Mouse (Mus musculus) urinary bladder, adult 2 months (tissue): ENCODE measurements around the gene Cdc25b. TPM values are rescaled to one million over a fixed set of nuclear protein-coding genes. Genes with fewer than 3 reads are reported as not detected.
"Not testable (repeated sequence)": the region's sequence is repeated elsewhere in the genome, so short reads cannot be mapped to it uniquely, and the experiment has no call there.

Source experiments
- DNase-seq: peaks from one replicate; pipeline ENCODE4 v3.0.0; 2022; ENCODE audit warnings: low spot score
- polyA plus RNA-seq: library from polyadenylated mRNA; depleted of rRNA; stranded (reverse); fragments of >200 nt; gene quantifications from 2 replicates; pipeline ENCODE4 v1.2.3, GENCODE M21; 2012

Gene Cdc25b
- polyA plus RNA-seq, 1 experiment = 38.9 TPM

DNA sequence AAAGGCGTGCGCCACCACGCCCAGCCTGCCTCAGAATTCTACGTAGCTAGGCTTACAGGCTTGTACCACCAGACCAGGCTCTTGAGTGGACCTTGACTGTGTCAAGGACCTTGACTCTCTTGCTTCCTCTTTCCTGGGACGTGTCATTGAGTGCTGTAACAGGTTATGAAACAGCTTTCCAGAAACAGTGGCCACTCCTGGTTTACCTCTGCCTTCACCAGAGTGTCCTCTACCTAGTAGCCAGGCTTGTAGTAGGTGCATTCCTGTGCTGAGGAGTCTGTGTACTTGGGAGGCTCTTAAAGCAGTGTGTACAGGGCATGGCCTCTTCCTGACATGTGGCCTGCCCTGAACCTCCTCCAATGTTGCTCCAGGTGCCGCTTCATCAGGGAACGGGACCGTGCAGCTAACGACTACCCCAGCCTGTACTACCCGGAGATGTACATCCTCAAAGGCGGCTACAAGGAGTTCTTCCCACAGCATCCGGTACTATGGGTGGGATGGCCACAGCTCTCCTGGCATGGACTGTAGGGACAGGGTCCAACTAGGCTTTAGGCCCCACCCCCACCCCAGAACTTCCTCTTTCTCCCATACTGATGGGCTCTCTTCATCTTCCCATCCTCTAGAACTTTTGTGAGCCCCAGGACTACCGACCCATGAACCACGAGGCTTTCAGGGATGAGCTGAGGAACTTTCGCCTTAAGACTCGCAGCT, 10.0 kb downstream of the Cdc25b start:
- no peak for DNase-seq

DNA sequence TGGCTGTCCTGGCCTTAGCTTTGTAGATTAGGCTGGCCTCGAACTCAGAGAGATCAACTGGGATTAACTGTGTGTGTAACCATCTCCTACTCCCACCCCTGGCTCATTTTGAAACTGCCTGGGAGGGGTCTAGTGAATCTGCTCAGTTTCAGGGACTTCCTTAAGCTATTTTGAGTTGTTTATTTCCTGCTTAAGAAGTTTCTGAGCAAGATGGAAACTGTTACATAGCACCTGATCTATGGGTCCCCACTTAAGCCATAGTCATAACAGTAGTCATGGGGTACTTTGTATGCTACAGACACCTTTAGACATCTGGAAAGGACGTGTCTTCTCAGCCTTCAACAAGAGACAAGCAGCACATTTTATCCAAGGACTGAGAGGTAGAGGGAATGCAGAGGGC, 14.0 kb downstream of the Cdc25b start:
- DNase-seq = no peak

DNA sequence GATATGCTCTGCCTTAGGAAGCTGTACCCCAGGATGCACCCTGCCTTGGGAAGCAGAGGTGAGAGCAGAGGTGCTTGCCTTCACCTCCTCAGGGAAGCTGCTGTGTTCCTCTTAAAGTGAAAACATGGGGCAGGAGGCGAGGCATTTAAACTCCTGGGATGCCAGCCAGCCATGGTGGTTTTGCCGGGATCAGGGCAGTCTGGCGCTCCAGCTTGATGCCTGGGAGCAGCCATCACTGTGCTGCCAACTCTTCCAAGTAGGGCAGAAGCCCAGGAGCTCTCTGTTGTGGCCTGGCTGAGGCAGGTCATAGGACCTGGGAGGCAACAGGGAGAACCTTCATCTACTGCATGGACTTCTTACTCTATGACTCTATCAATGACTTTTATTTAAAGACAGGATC, 14.5 kb downstream of the Cdc25b start:
- DNase-seq = no peak

DNA sequence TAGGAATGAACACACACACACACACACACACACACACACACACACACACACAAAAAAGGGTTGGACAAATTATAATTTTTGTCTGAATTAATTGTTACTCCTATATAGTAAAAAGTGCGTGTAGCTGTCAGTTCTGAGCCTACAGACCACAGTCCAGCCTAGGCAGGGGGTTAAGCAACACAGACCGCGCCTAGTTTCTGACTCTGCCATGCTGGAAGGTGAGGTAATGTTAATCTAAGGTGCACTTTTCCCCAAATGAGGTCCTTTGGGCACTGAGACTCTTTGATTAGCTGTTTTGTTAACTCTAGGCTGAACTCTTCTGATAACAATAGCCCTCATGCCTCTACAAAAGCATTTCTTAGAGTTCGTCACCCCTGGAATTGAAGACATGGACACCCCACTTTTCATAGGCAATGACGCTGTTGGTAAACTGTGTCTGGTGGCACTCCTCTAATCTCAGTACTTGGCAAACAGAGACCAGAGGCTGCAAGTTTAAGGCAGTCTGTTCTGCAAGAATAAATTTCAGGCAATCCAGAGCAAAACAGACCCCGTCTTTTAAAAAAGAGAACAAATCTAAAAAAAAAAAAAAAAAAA, 17.2 kb downstream of the Cdc25b start:
- DNase-seq = no peak

DNA sequence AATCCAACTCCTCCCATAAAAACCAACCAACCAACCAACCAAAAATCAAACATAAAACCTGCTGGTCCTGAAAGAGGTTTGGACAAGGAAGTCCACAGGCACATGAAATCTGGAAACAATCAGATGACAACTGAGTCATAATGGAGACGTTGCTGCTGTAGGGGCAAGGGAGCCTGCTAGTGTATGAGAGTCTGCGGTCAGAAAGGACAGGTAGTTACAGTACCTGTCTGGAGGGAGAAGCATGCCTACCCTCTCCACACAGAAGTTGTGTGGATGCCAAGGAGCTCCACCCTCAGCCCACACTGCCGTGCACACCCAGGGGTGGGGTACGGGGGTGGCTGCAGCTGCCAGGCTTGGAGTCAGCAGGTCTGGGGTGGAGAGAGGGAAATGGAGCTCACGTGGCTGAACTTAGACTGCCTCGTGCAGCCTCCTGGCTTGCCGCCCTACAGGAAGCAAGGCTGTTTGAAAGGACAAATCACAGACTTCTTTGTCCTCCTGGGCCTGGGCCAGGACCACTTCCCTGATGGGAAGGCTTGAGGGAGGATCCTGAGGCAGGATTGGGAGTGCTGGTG, 17.7 kb downstream of the Cdc25b start:
- DNase-seq = peak; percentile 80

DNA sequence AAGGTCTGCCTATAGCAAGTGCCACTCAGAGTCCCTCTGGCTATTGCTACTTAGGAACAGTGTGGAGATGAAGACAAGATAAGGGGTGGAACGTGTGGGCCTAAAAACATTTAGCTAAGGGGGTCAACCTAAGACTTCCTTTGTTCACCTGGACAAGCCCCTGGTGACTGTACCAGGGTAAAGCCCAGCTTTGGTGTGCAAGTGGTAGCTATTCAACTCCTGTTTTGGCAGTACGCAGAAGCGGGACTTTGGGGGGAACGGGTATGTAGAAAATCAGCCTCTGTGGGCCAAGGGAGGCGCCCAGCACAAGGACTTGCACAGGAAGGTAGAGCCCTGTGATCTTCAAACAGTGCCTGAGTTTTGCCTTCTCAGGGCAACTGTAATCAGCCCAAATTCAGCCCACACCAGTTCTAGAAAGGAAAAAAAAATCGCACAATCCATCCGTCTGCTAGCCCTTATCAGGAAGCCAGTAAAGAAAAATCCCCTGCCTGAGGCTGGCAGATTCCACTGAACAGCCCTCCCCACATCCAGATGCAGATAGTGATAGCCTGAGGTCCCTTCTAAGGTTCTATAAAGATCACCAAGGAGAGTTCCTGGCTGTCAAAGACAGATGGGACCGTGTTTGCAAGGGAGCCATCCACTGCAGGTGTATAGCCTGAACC, 18.9 kb downstream of the Cdc25b start:
- DNase-seq = no peak

DNA sequence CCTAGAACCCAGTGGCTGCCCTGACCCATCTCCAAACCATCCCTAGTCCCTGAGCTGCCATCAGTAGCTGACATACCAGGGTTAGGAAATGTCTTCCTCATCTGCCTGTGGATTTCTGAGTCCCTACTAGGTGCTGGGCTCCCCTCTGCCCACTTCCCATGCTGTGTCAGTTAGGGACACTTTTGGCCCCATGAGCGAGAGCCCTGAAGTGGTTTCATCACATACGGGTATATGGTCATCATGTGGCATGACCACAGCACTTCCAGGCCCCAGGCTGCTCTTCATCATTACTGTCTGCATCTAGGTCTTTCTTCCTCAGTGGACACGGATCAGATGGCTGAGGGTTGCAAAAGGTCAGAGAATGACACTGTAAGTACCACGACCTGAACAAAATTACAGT, 20.0 kb downstream of the Cdc25b start, which contains the start of gene Ap5s1:
Ap5s1 (plus strand) TSS at position 301 of the 400 bp plus-strand sequence.
- DNase-seq = no peak

DNA sequence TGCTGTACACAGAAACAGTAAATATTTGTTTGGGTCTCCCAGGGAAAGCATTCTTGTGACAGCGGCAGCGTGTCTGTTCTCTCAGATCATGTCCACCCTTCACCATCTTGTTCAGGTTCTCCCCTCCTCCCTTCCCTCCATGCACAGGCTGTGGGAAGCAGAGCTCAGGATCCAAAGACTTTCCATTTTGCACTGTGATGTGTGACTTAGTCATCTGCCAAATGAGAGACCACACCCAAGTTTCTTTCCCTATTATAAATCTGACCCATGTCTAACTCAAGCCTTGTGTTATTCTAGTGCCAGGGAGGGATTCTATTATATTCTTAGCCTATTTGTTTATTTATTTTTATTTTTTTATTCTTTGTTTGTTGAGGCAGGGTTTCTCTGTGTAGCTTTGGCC, 21.6 kb downstream of the Cdc25b start:
- no peak for DNase-seq

DNA sequence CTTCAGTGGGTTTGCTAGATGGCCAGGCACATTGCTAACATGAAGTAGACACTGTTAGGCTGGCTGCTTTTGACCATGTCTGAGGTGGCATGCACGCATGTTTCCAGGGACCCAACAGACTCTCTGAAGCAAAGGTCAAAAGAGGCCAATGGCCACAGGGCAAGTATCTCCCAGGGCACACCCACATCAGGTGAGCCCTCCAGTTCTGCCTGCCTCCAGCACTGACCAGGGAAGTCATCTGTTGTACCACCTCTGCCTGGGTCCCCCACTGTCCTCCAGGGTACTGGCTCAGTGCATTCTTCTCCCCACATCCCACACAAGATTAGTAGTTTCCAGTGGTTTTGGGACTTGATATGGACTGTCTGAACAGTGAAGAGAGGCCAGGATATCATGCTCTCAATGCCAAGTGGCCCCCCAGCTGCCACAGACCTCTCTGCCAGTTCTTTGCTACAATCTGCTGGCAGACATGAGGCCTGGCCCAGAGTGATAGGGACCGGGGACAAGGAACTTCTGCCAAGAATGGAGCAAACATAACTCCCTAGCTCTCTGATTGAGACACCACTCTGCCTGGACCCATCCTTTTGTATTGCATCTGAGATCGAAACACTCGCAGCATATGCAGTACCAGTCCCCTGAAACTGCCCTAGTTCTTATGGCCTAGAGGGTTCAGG, 22.5 kb downstream of the Cdc25b start:
- DNase-seq = no peak

DNA sequence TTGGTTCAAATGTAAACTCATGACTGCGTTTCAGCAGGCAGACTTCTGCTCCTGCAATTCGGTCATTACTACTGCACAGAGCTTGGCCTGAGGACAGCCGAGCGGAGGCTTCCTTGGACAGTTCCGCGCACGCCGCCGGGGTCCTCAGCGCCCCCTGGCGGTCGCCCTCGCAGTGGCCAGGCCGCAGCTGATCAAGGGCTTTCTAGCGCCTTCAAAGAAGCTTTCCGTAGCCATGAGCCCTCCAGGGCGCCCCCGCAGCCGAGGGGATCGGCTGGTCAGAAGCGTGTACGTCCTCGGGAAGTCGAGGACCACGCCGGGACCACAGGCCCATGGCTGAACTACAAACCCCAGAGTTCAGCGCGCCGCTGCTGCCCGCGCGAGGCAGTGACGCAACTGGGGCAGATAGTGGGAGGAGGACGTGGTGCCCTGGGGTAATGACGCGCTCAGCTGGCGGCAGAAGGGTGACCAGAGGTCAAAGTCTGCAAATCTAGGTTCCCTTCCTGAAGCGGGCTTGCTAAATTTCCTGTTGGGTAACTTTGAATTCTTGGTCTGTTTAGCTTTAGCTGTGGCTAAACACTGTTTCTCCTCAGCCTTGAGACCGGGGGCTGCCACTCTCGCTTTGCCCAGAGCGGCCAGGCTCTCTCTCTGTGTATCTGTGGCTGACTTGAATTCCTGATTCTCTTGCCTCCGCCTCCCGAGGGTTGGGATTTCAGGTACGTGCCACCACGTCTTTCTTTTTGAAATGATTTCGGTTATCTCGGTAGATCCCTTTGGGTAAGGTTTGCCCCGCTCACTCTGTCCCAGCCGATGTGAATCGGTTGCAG, 23.4 kb downstream of the Cdc25b start:
- peak; percentile 97 for DNase-seq

DNA sequence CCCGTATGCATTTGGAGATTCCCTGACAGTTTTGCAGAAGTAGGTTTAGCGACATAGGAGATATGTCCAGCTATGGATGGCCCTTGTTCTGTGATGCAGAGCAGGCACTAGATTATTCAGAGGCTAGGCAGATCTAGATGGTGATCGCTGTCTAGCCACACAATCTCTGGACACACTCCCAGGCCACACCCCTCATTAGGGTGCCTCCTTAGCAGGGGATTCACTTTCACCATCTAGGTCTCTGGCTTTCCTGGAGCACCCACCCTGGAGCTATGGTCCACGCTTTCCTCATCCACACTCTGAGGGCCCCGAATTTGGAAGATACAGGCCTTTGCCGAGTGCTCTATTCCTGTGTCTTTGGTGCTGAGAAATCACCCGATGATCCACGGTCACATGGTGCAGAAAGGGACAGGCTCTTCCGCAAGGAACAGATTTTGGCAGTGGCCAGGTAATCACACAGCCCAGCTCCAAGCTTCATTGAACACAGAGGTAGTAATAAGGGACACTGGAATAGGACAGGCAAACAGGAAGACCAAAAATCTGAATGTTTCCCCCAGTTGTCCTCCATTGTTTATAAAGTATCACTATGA, 24.4 kb downstream of the Cdc25b start:
- DNase-seq = no peak

DNA sequence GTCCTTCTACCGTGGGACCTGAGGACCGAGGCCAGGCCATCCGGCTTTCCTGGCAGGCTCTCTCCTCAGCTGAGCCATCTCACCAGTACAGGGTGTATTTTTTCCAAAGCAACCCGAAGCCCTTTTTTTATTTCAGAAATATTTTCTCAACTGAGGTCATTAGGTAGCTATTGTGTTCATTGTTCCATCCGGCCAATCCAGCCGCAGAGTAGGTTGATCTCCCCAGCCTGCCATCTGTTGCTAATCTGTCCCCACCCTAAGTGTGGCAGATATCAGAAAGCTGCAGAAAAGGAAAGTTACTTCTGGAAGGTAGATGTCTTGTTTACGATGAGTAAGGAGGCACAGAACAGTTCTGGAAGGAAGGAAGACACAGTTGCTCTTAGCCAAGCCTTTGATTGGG, 27.0 kb downstream of the Cdc25b start:
- no peak for DNase-seq

DNA sequence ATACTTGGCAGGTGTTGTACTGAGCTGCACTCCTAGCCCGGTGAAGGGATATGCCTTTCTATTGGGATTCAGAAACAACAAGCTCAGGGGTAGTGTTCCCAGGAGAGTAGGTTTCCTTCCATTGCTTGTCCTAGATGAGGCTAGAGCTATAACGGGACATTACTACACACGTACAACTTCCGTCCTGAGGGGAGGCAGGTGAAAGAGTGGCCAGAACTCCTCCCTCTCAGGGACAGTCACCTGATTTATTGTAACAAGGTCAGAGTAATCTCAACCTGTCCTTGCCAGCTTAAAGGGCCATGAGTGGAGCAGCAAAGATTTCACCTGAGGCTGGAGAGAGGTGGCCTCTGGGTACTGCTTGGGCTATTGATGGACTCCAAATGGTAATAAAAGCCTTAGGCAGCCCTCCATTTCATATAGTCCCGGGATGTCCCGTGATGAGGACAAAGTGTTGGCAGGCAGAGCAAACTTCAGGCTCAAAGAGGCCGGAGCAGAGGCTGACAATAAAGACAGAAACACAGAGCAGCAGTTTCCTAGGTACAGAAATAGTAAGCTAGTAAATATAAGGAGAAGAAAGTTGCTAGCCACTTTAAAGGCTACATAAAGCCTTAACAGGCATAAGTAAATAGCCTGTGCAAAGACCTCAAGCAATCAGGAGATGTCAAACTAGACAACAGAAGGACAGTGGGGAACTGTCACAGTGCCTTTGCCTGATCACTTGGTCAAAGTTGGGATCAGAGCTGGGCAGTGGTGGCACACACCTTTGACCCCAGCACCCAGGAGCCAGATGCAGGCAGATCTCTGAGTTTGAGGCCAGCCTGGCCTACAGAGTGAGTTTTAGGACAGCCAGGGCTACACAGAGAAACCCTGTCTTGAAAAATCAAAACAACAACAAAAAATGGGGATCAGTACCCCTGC, 29.5 kb downstream of the Cdc25b start:
- no peak for DNase-seq

DNA sequence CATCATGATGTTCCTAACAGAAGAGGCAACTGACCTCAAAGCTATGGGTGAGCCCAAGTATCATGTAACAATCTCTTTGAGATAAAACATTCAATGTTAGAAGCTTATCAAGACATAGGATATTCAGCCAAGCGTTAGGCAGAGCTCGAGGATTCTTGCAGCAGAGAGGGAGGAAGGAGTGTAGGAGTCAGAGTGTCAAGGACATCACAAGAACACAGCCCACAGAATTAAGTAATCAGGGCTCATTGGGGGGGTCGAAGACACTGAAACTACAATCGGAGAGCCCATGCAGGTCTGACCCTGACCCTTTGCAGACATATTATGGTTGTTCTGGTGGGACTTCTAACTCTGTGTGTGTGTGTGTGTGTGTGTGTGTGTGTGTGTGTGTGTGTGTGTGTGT, 33.3 kb downstream of the Cdc25b start:
- DNase-seq = no peak

DNA sequence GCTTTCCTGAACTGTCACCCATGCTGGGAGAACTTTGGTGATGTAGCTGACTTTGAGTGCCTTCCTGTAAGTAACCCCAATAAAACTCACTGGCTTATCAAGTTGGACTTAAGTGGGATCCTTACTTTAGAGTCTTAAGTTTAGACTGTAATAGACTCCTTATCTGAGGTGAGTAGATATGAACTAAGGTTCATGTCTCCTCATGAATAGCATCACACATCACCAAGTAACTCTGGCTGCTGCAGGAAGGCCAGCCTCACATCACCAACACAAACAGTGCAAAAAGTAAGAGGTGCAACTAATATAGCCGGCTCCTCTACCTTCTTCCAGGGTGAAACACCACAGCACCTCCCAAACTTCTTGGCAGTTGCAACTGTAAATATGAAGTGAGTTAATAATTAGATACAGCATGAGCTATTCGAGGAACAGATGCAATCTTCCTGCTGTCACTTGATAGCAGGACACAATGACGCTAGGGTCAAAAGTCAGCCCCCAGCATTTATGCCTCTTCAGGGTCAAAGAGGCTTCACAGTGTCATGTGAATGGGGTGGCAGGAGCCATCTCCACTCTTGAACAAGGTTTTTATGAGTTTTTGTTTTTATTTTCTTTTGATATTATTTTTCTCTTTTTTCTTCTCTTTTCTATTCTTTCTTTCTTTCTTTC, 35.2 kb downstream of the Cdc25b start:
- DNase-seq = no peak

DNA sequence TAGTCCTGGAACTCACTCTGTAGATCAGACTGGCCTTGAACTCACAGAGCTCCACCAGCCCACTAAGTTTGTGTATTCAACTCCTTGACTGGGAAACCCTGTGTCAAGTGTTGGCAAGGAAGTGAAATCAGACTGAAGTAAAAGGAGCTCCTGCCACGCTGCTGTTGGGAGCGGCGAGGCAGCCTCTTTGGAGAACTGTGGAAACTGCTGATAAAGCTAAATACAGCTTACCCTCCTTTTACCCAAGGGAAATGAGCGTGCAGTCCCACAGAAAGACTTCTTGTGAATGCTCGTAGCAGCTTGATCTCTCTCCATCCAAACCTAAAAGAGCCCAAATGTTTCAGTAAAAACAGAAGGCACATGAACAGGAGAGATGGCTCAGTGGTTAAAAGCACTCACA, 35.8 kb downstream of the Cdc25b start:
- no peak for DNase-seq

DNA sequence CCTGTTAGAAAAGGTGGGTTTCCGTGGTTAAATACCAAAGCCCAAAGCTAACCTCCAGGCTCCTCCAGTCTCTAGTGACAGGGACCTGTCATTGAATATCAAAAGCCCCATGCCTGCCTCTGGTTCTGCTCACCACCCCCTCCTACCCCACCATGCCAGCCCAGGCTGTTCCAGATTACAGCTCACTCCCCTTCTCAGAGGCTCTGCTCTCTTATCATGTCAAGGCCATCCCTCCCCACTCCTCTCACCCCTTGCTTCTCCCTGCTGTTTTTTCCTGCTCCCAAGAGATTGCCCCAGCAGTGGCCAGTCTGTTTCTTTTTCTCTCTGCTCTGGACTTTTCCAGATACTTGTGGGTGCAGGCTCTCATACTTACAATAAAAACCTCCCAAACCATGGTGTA, 36.8 kb downstream of the Cdc25b start:
- DNase-seq = no peak

DNA sequence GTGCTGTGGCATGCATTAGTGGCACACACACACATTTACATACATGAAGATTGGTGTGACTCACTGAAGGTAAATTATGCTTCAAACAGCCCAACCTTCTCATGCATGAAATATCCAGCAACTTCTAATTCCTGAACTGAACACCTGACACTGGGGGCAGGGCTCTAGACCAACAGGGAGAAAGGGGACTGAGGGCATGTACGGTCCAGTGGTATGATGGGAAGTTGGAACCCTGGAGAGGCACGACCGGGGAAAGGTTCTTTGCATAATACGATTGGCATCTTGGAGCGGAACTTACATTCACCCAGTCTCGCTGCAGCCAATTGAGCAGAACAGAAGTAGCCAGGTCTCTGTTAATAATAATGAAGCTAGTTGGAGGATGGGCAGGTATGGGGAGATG, 38.4 kb downstream of the Cdc25b start:
- no peak for DNase-seq

DNA sequence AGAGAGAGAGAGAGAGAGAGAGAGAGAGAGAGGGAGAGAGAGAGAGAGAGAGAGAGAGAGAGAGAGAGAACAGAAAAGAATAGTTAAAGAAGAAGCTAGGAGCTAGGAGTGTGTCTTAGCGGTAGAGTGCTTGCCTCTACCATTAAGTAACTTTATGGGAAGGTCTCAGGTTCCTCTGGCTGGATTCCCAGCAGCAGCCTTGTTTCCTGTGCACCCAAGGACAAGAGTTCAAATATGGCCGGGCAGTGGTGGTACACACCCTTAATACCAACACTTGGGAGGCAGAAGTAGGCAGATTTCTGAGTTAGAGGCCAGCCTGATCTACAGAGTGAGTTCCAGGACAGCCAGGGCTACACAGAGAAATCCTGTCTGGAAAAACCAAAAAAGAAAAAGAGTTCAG, 39.9 kb downstream of the Cdc25b start:
- not testable (repeated sequence) for DNase-seq
